Mouse (Mus musculus) R1 (cell line): ENCODE measurements at regions not wholly inside any gene's neighbourhood (a gene's known extent, or its start where the extent isn't known, plus 50 kb on each side); places are given as distances from the start of the nearest gene placed in this dataset.
A peak's percentile ranks its signal among the peaks of the same experiment; 100 is the strongest.

Source experiments
- DNase-seq: peaks from one replicate; pipeline ENCODE4 v3.0.0-alpha.2; 2018; ENCODE audit warnings: low read depth, low spot score

DNA sequence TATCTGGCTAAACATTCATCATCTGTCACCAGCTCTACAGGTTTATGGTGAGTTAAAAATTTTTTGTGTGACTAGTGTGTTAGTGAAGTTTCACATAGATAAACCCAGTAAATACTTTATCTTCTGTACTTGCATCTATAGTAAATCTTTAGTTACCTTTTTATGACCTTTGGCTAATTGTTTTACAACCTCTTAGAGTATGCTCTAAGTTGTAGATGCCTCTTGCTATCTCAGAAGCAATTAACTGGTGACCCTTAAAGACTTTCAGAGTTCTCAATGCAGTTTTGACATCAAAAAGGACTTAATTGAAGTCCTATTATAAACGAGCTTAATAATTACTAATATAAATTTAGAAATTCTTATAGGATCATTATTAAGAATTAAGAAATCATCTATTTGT lies 265.6 kb downstream of the Hivep2 start:
- no peak for DNase-seq

DNA sequence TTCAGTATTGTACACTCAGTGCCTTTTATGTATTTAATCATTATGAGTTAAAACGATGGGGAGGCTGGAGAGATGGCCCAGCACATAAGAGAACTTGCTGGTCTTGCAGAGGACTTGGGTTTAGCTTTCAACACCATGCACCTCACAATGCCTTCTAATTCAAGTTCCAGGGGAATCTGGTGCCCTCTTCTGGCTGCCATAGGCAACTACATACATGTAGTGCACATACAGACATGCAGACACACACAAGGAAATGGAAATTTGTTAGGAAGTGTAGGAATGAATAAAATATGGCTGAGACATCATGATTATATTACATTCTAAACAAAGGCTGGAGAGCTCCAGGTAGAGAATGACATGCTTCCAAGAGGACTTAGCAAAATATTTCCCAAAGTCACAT lies 251.4 kb downstream of the Hivep2 start:
- peak; percentile 37 for DNase-seq

DNA sequence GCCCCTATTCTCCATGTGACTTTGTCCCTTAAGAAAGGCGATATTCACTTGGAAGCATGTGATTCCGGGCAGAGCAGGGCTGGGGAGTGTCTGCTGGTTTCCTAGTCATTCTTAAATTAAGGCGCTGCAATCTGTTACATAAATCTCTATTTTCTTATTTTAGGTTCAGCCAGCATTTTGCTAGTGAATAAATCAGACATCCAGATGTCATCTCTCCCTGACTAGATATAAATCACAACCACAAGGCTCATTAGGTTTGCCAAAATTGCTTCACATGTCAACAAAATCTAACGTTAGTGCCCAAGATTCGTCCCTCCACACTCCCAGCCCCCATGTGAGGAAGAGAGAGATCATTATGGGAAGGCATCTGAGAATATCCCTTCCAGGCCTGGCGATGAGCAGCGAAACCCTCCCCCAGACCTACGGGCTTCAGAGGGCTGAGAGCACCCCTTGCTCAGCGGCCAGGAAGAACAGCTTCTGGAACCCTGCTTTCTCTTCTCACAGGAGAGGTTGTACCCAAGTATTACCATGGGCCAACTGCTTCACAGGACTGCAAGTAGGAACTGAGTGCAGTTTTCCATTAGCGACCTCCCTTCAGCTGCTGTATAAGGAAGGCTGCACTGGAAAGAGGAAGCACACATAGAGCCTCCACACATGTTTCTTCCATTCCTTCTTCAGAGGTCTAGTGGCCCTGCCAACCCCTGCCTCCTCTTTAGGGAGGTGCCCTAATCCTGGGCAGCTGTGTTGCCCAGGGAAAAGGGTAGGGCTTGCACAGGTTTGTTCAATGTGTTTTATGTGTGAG lies 250.5 kb downstream of the Hivep2 start:
- DNase-seq: no peak

DNA sequence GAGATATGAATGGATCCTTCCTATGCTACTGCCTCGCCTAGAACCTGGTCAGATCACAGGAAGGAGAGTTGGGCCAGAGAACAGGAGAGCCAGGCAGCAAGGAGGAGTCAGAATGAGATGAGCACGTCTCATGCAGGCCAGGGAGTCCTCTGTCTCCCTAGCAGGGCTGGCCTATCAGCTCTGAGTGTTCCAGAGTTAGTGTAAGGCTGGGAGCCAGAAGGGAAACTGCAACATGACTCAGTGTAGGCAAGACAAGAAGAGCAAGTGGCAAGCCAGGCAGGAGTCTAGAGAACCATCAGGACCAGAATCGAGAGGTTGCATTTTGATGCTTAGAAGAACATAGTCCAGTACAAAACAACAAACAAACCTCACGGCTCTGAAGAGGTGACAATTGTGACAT lies 249.6 kb downstream of the Hivep2 start:
- no peak for DNase-seq

DNA sequence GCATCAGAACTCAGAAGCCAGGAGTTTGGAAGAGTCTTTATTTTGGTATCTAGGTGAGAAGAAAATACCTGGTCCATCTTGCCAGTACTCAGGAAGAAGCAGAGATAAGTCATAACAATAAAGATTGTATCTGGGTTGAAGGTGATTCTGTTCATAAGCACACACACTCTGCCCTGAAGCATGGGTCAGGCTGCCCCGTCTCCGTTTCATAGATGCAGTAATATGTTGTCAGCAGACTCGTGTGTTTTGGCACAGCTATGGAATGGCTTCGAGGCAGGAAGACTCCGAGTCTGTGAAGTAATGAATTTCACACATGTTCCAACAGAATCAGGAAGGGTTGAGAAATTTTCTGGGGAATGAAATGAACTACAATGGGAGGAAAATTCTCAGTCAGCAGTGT lies 247.7 kb downstream of the Hivep2 start:
- DNase-seq: no peak

DNA sequence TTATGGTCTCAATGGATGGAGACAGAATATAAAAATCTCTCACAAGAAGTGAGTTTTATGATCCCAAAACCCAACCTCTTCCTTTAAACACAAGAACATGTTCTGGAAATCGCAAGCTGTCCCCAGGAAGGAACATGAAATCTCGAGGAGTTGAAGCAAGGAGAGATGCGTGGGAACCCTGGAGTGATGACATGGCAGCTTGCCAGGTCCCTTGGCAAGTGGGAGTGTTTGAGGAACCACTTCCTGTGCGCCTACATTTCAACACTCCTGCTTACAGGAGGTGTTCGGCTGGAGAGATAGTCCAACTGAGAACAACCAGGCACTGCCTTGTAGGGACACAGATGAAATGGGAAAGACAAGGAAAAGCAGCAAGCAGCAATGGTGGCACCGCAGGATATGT lies 246.1 kb downstream of the Hivep2 start:
- DNase-seq: no peak

DNA sequence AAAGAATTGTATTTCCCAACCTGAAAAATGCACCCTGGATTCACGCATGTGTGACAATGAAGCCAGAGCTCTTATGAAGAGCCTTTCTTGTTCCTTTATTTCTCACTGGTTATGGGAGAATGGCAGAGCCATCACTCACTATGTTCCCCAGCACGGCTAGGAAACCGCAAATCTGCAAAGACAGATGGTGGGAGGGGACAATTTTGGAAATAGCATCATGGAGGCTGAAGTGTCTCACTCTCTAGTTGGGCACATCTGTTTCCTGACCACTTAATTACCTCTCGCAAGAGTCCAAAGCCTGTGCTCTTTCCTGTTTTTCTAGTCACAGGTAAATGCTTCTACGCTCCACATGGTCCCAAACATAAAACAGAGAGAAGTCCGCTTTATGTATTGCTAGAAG lies 245.6 kb downstream of the Hivep2 start:
- no peak for DNase-seq

DNA sequence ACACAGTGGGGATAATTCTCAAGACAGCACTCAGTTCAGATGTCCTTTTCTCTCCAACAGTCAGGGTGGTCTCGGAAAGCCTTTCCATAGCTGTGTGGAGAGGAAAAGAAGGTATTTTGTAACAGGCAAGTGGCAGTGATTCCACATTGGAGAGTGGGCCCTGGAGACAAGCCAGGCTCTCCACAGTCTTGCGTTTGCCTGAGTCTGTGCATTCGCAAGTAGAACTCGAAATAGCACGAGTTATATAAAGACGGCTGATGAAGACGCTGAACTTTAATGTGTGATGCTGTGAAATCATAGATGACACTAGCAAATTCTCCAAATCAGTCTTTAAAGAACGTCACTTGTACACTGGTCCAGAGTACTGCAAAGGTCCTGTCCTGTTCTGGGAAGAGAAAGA lies 244.6 kb downstream of the Hivep2 start:
- no peak for DNase-seq

DNA sequence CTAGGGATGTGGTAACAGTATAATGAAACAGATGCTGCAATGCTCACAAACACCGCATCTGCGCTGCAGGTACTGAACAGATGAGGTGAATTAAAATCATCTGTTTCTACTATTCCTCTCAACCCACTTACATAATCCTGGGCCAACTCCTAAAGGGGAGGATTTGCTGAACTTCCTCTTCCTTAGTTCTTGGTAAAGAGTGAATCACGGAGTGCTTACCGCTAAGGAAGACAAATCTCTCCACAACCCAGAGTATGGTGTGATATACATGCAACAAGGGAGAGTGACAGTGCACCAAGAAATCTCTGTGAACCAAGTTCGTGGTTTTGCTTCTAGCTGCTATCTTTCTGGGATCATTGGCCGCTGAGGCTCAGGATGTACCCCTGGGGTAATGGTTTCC lies 244.2 kb downstream of the Hivep2 start:
- DNase-seq: no peak

DNA sequence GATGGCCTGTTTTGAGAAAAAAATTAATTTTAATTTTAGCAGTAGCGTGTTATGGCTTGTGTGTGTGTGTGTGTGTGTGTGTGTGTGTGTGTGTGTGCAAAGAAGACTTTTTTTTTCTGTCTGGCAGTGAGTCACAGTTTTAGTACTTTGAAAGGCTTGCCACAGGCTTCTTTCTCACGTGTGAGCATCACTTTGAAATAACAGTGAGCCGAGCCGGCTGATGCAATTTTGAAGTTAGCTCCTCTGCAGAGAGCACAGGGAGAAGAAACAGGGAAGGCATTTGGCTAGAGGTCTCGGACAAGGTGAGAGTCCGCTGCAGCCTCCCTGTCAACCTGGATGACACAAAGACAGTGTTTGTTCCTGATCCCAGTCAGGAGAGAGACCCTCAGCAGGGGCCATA lies 242.3 kb downstream of the Hivep2 start:
- DNase-seq: no peak

DNA sequence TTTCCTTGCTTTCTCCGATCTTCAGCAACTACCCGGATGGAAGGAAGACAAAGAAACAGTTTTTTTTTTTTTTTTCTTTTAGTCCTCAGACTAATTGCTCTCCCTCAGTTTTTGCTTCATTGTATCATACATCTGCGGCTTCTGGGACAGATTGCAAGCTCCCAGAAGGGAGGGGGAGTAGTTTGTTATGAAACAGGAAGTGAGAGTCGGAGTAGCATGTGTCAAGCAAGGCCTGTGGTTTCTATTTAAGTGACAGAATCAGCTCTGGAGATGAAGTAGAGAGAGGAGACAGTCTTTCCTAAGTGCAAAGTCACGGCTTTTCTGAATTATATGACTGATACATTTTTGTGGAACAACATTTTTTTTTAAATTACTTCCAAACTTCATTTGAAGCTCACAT lies 241.7 kb downstream of the Hivep2 start:
- DNase-seq: no peak

DNA sequence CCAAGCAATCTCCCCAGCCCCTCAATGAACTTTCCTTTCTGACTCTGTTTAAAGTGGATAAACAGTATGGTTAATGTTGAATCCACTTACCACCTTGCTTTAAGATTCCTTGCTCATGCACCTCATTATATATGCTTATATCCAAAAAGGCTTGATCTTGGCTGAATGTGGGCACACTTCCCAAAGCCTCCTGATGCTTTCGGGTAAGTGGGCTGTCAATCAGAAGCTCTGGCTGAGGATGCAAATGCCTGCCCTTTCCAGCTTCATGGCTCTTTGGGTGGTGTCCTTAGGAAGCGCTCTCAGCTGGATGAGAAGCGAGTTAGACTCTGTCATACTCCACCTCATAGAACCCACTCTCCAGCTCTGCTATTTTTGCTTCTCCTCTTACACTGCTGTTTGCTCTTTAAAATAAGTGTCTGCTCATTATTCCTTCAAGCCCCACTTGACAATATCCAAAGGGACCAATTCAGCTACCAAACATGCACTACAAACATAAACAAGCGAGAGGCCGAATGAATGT lies 241.2 kb downstream of the Hivep2 start:
- no peak for DNase-seq
